Mouse (Mus musculus): Measurements from ENCODE around the gene Snx13. TPM values are rescaled to one million over a fixed set of nuclear protein-coding genes. Genes with fewer than 3 reads are reported as not detected.

Gene Snx13
- polyA plus RNA-seq, 1 experiment: 28.7 TPM

DNA sequence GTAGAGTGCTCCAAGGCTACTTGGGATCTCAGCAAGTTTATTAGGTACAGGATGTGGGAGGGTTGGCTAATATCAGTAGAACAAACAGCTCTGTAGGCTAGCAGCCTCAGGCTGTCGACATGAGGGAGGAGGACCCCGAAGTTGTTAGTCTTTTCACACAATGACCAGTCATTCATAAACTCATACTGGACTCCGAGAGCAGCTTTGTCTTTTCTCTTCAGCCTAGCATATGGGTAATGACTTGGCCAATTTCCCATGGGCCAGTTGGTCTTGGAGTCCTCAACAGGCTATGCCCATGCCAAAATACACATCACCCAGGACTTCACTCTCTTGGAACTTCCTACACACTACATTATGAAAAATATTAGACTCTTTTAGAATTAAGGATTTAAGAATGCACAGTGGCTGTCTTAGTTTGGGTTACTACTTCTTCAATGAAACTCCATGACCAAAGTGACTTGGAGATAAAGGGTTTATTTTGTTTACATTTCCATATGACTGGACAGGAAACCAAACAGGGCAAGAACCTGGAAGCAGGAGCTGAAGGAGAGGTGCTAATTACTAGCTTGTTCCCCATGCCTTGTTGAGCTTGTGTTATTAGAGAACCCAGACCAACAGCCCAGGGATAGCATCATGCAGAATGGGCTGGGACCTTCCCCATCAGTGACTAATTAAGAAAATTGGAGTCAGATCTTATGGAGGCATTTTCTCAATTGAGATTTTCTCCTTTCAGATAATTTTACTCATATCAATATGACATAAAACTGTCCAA lies 16.9 kb downstream of the Snx13 start:
- Histone ChIP-seq H3K4me1 (ENCODE audit: control insufficient read depth, insufficient read depth, insufficient read length, low read length) (peaks cover 2% of the 10 kb centered on the region), H3K4me3 (ENCODE audit: insufficient read depth, low read depth, low read length) (no peak overlapping the region), H3K27ac (replicated peaks; ENCODE audit: low read depth, low read length) (no peak overlapping the region)

GRCm38 (mm10) chr12:35067621-35068020 lies 20.6 kb downstream of the Snx13 start:
- Histone ChIP-seq H3K4me3 (ENCODE audit: insufficient read depth, low read depth, low read length) (no peak overlapping the region), H3K27ac (replicated peaks; ENCODE audit: low read depth, low read length) (no peak overlapping the region)

GRCm38 (mm10) chr12:35071336-35071735 lies 24.4 kb downstream of the Snx13 start:
- Histone ChIP-seq H3K27ac (replicated peaks; ENCODE audit: low read depth, low read length) (no peak overlapping the region), H3K4me1 (ENCODE audit: control insufficient read depth, insufficient read depth, insufficient read length, low read length) (peaks cover 11% of the 10 kb centered on the region), H3K4me3 (ENCODE audit: insufficient read depth, low read depth, low read length) (no peak overlapping the region)

More at GRCm38 (mm10) chr12:35067621-35068020, 20.6 kb downstream of the Snx13 start:
- peaks cover 2% of the 10 kb centered on the region for H3K4me1 ChIP-seq (ENCODE audit: control insufficient read depth, insufficient read depth, insufficient read length, low read length)

- no peak overlapping the region for H3K4me3 ChIP-seq (ENCODE audit: insufficient read depth, low read depth, low read length)
- H3K27ac ChIP-seq (replicated peaks; ENCODE audit: low read depth, low read length): no peak overlapping the region
- peaks cover 9% of the 10 kb centered on the region for H3K4me1 ChIP-seq (ENCODE audit: control insufficient read depth, insufficient read depth, insufficient read length, low read length)
Observed at GRCm38 (mm10) chr12:35072178-35072577, 25.2 kb downstream of the Snx13 start.

DNA sequence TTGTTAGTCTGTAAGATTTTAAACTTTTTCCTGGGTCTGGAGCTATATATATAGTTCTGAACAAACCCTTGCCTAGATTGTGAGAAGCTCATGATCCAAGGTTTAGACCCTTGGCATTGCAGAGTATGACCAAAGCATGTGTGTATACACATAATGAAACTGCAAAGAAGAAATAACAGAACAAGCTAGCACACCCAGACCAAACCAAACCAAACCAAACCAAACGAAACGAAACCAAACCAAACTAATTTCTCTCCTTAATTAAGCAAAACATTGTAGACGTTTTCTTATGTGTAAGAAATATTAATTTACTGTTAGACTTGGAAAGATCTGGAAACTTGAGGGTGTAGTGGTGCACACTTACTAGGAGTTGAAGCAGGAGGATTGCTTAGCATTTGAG lies 29.0 kb downstream of the Snx13 start:
- Histone ChIP-seq H3K4me1 (ENCODE audit: control insufficient read depth, insufficient read depth, insufficient read length, low read length) (peaks cover 9% of the 10 kb centered on the region), H3K27ac (replicated peaks; ENCODE audit: low read depth, low read length) (no peak overlapping the region), H3K4me3 (ENCODE audit: insufficient read depth, low read depth, low read length) (no peak overlapping the region)

GRCm38 (mm10) chr12:35123549-35123948 lies 76.6 kb downstream of the Snx13 start:
- H3K27ac ChIP-seq (replicated peaks; ENCODE audit: low read depth, low read length): no peak overlapping the region
- H3K4me1 ChIP-seq (ENCODE audit: control insufficient read depth, insufficient read depth, insufficient read length, low read length): no peaks in the 10 kb centered on the region
- H3K4me3 ChIP-seq (ENCODE audit: insufficient read depth, low read depth, low read length): no peak overlapping the region

GRCm38 (mm10) chr12:35153186-35153585 lies 106.2 kb downstream of the Snx13 start:
- Histone ChIP-seq H3K4me1 (ENCODE audit: control insufficient read depth, insufficient read depth, insufficient read length, low read length) (no peaks in the 10 kb centered on the region), H3K27ac (replicated peaks; ENCODE audit: low read depth, low read length) (no peak overlapping the region), H3K4me3 (ENCODE audit: insufficient read depth, low read depth, low read length) (no peak overlapping the region)

GRCm38 (mm10) chr12:35154149-35154548 lies 107.2 kb downstream of the Snx13 start:
- no peak overlapping the region for H3K4me3 ChIP-seq (ENCODE audit: insufficient read depth, low read depth, low read length)

DNA sequence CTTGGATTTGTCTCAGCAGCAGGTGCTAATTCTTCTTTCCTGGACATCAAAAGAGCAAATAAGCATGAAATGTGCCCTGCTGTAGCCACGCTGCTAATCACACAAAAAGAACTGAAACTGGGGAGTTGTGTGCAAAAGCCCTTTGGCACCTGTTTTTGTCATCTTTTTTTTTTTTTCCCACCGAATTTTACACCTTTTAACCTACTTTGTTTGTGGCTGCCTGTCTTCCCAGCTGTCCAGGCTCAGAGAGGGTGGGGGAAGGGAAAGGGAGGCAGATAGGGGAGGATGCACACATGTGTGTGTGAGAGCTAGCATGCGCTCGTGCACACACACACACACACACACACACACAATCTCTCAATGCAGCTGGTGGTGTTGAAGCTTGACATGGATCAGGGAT lies 110.3 kb downstream of the Snx13 start:
- Histone ChIP-seq H3K4me1 (ENCODE audit: control insufficient read depth, insufficient read depth, insufficient read length, low read length) (no peaks in the 10 kb centered on the region), H3K27ac (replicated peaks; ENCODE audit: low read depth, low read length) (no peak overlapping the region), H3K4me3 (ENCODE audit: insufficient read depth, low read depth, low read length) (no peak overlapping the region)

More at GRCm38 (mm10) chr12:35154149-35154548, 107.2 kb downstream of the Snx13 start:
- H3K4me1 ChIP-seq (ENCODE audit: control insufficient read depth, insufficient read depth, insufficient read length, low read length): no peaks in the 10 kb centered on the region
- no peak overlapping the region for H3K27ac ChIP-seq (replicated peaks; ENCODE audit: low read depth, low read length)

DNA sequence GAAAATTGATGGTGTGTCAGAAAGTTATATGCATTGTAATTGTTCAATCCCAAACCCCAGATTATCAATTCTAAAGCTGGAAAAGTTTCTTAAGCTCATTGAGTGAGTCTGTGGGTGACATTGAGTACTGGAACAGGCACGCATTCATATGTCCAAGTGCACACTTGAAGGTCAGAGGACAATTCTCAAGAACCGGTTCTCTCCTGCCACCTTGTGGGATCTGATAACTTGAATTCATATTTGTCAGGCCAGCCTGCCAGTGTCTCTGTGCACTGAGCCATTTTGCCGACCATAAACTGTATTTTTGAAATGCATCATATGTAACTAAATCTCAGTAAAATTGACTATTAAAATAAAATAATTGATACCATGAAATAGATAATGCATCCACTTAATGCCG lies 114.7 kb downstream of the Snx13 start:
- H3K4me3 ChIP-seq (ENCODE audit: insufficient read depth, low read depth, low read length): no peak overlapping the region
- H3K27ac ChIP-seq (replicated peaks; ENCODE audit: low read depth, low read length): no peak overlapping the region
- H3K4me1 ChIP-seq (ENCODE audit: control insufficient read depth, insufficient read depth, insufficient read length, low read length): no peaks in the 10 kb centered on the region

- H3K27ac ChIP-seq (replicated peaks; ENCODE audit: low read depth, low read length): no peak overlapping the region
- no peak overlapping the region for H3K4me3 ChIP-seq (ENCODE audit: insufficient read depth, low read depth, low read length)
- no peaks in the 10 kb centered on the region for H3K4me1 ChIP-seq (ENCODE audit: control insufficient read depth, insufficient read depth, insufficient read length, low read length)
Observed at GRCm38 (mm10) chr12:35170275-35170674, 123.3 kb downstream of the Snx13 start.

DNA sequence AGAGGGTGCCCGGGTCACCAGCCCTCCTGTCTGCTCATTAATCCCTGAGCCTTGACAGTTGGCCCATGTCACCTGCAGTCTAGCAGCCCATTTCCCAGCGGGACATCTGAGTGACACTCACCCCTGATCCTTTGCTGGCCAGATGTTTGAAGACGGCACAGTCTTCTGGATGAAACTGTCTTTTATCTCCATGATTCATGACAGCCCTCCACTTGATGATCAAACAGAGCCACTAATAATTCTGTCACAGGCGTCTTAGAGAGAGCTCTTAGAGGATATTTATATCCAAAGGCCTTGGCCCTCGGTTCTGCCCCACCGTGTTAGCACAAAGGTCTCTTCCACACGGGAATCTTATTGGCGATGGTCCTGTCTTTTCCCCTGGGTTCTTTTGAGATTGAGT lies 129.0 kb downstream of the Snx13 start:
- Histone ChIP-seq H3K4me3 (ENCODE audit: insufficient read depth, low read depth, low read length) (no peak overlapping the region), H3K27ac (replicated peaks; ENCODE audit: low read depth, low read length) (no peak overlapping the region), H3K4me1 (ENCODE audit: control insufficient read depth, insufficient read depth, insufficient read length, low read length) (no peaks in the 10 kb centered on the region)

GRCm38 (mm10) chr12:35176628-35177027 lies 129.6 kb downstream of the Snx13 start:
- Histone ChIP-seq H3K27ac (replicated peaks; ENCODE audit: low read depth, low read length) (no peak overlapping the region), H3K4me1 (ENCODE audit: control insufficient read depth, insufficient read depth, insufficient read length, low read length) (no peaks in the 10 kb centered on the region), H3K4me3 (ENCODE audit: insufficient read depth, low read depth, low read length) (no peak overlapping the region)

GRCm38 (mm10) chr12:35182675-35183074 lies 135.7 kb downstream of the Snx13 start:
- no peaks in the 10 kb centered on the region for H3K4me1 ChIP-seq (ENCODE audit: control insufficient read depth, insufficient read depth, insufficient read length, low read length)
- no peak overlapping the region for H3K4me3 ChIP-seq (ENCODE audit: insufficient read depth, low read depth, low read length)
- no peak overlapping the region for H3K27ac ChIP-seq (replicated peaks; ENCODE audit: low read depth, low read length)

DNA sequence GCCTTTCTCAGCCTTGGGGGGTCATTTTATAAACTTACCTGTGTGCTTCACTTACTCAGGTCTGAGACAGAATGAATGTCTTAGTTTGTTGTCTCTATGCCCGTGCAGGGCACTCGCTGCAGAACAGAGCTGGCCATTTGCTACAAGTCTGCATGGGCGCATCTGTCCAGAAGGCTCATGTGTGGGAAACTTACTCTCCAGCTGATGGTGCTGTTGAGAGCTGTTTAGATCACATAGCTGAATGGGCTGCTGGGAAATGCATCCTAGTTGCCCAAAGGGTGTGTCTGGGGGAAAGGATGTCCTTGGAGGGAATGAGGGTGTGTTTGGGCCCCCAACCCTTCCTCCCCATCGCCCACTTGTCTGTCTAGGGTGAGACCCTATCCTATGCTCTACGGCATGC lies 137.3 kb downstream of the Snx13 start:
- Histone ChIP-seq H3K4me3 (ENCODE audit: insufficient read depth, low read depth, low read length) (no peak overlapping the region), H3K27ac (replicated peaks; ENCODE audit: low read depth, low read length) (no peak overlapping the region), H3K4me1 (ENCODE audit: control insufficient read depth, insufficient read depth, insufficient read length, low read length) (no peaks in the 10 kb centered on the region)

DNA sequence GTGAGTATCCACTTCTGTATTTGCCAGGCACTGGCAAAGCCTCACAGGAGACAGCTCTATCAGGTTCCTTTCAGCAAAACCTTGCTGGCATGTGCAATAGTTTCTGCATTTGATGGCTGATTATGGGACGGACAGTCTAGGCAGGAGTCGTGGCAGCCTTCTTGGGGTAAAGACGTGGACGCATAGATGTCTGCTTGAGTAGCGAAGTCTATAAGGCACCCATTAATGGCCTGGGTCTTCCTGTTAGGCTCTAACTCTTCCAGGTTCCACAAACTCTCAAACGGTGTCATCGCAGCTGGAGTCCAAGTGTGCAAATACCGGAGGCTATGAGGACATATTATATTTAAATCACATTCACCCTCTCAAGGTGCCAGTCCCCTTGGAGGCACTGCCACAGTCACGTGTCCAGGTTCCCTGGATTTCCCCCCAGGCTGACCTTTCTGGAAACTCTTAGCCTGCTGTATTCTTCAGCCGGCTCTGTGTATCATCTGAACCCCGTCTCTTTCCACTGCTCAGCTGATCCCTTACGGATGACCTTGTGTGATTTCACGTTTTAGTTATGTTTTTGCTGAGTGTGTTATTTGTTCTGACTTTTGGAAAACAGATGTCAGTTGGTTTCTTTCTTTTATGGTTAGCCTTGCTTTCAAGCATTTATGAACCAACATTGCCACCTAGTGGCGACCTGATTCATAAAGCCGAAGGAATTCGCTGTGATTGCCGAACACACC lies 144.9 kb downstream of the Snx13 start:
- Histone ChIP-seq H3K4me1 (ENCODE audit: control insufficient read depth, insufficient read depth, insufficient read length, low read length) (no peaks in the 10 kb centered on the region), H3K4me3 (ENCODE audit: insufficient read depth, low read depth, low read length) (no peak overlapping the region; the same call in 1 of the 2 replicates), H3K27ac (replicated peaks; ENCODE audit: low read depth, low read length) (no peak overlapping the region)

Measured in brown adipose tissue, adult 24 weeks (tissue).